In genomic region chr6:50455102-50455828, GRCm38 (mm10) we compare ENCODE assay signal across 8 mouse cellular contexts. TPM values are rescaled to one million over a fixed set of nuclear protein-coding genes. Genes with fewer than 3 reads are reported as not detected.
DNase-seq lines count a peak whose midpoint lies in the region; ATAC-seq lines count a peak whose summit lies in the region.

No protein-coding gene starts in this region.

- peak; percentile 31 for ATAC-seq in embryonic facial prominence, embryonic 14.5 days (ENCODE audit: low read depth)
- ATAC-seq in heart, embryonic 14.5 days (ENCODE audit: insufficient number of reproducible peaks, insufficient read depth, low FRiP score, low read depth), result peak; percentile 58

- H3K79me2 ChIP-seq in macrophage (ENCODE audit: inconsistent target), result peaks cover 38% of the 10 kb centered on the region

- H3K27ac ChIP-seq in embryonic facial prominence, embryonic 14.5 days (replicated peaks; ENCODE audit: low read depth, low read length), result peak overlapping the region; percentile 81
- H3K27ac ChIP-seq in heart, embryonic 14.5 days (replicated peaks in 1 of 2; ENCODE audit: control insufficient read depth in 1 of 2, insufficient read depth in 1 of 2, low read depth in 2 of 2, low read length in 2 of 2), result peak overlapping the region; percentile 74 to 87
- H3K27ac ChIP-seq in macrophage, result peak overlapping the region; percentile 66

- peaks cover 11% of the 10 kb centered on the region; the same call in 1 of the 2 replicates for H3K4me1 ChIP-seq in embryonic facial prominence, embryonic 14.5 days (ENCODE audit: control insufficient read depth, insufficient read depth, low read length)
- peaks cover 6 to 15% of the 10 kb centered on the region in 2 experiments for H3K4me1 ChIP-seq in heart, embryonic 14.5 days (ENCODE audit: control insufficient read depth in 2 of 2, insufficient read depth in 2 of 2, low read length in 2 of 2)

- H3K4me2 ChIP-seq in embryonic facial prominence, embryonic 14.5 days (ENCODE audit: low read depth, low read length), result peak overlapping the region; percentile 93
- H3K4me2 ChIP-seq in heart, embryonic 14.5 days (ENCODE audit: low read length), result peak overlapping the region; percentile 79

- WGBS in embryonic facial prominence, embryonic 14.5 days, result under 1% methylated on average over 31 of the region's 39 CpGs
- under 1% methylated on average over 39 of the region's 39 CpGs for WGBS in heart, embryonic 14.5 days
- WGBS in macrophage (ENCODE audit: missing documents), result 2% methylated on average over 39 of the region's 39 CpGs

- no peaks in the 10 kb centered on the region for H3K27me3 ChIP-seq in embryonic facial prominence, embryonic 14.5 days (replicated peaks; ENCODE audit: control insufficient read depth, insufficient read depth, low read length)
- no peaks in the 10 kb centered on the region for H3K27me3 ChIP-seq in heart, embryonic 14.5 days (ENCODE audit: control insufficient read depth, insufficient read depth, low read length)

- no peaks in the 10 kb centered on the region for H3K9me3 ChIP-seq in embryonic facial prominence, embryonic 14.5 days (ENCODE audit: control insufficient read depth, low read length)
- H3K9me3 ChIP-seq in heart, embryonic 14.5 days (ENCODE audit: control insufficient read depth, low read length), result no peaks in the 10 kb centered on the region

- peak; percentile 27 for DNase-seq in layer of hippocampus, adult 11-12 months (ENCODE audit: low spot score)
- no peak for DNase-seq in layer of hippocampus, adult 9-11 months
- DNase-seq in adrenal gland, postnatal 36 days, result peak; percentile 55 to 60
- DNase-seq in embryonic facial prominence, embryonic 14.5 days (ENCODE audit: low spot score), result peak; percentile 65
- DNase-seq in kidney, postnatal 25 days, result peak; percentile 48 to 71
- DNase-seq in right cerebral cortex, postnatal 14 days, result peak; percentile 40

- H3K4me3 ChIP-seq in embryonic facial prominence, embryonic 14.5 days (ENCODE audit: low read depth, low read length), result peak overlapping the region; percentile 77
- peak overlapping the region; percentile 73 to 74 for H3K4me3 ChIP-seq in heart, embryonic 14.5 days (ENCODE audit: control insufficient read depth in 1 of 2, insufficient read depth in 1 of 2, low read depth in 1 of 2, low read length in 2 of 2)
- peak overlapping the region; percentile 81 for H3K4me3 ChIP-seq in macrophage (ENCODE audit: inconsistent target)

- H3K36me3 ChIP-seq in embryonic facial prominence, embryonic 14.5 days (ENCODE audit: control insufficient read depth, insufficient read depth, low read length), result no peaks in the 10 kb centered on the region
- no peaks in the 10 kb centered on the region for H3K36me3 ChIP-seq in heart, embryonic 14.5 days (ENCODE audit: control insufficient read depth, insufficient read depth, low read length)
- no peaks in the 10 kb centered on the region for H3K36me3 ChIP-seq in macrophage (ENCODE audit: inconsistent target)

- peak overlapping the region; percentile 79 for H3K9ac ChIP-seq in embryonic facial prominence, embryonic 14.5 days (ENCODE audit: low read depth, low read length)
- H3K9ac ChIP-seq in heart, embryonic 14.5 days (ENCODE audit: low read length), result peak overlapping the region; percentile 85

RNA-seq across cellular contexts. Expression of gene Osbpl3, which starts 0.7 kb away (rescaled TPM):
- total RNA-seq in adrenal gland, postnatal 36 days (2021), result 10 to 100 TPM; 64.3 to 73.1 TPM
- polyA plus RNA-seq in embryonic facial prominence, embryonic 14.5 days (2014; fragmentation: Nextera tagmentation; extraction: Ambion mirVana), result 9.7 and 10.6 TPM in 2 replicates
- 16.7 and 19.2 TPM in 2 replicates for polyA plus RNA-seq in heart, embryonic 14.5 days (2014; fragmentation: Nextera tagmentation; extraction: Ambion mirVana)
- total RNA-seq in macrophage (2018; cell fraction: chromatin; rRNA removed), result 100 to 1,000 TPM in 7 of 26 experiments, 10 to 100 TPM in 19; 21.8 to 525 (median 68.2) TPM
- total RNA-seq in macrophage (2018; cell fraction: cytosol; rRNA removed), result 10 to 100 TPM in 14 of 26 experiments, 1 to 10 TPM in 12; 5.2 to 58.1 (median 15.3) TPM
- total RNA-seq in macrophage (2018; cell fraction: nucleus; rRNA removed), result 100 to 1,000 TPM in 6 of 26 experiments, 10 to 100 TPM in 20; 15.5 to 309 (median 53.5) TPM
- 4.4 to 14.6 TPM (median 4.7 TPM) in 3 replicates for polyA plus RNA-seq in macrophage (2018)
